Mouse (Mus musculus) layer of hippocampus, adult 9-10 months (tissue): ENCODE data around the gene Fyn.

Source experiments
- DNase-seq: peaks from one replicate; pipeline ENCODE4 v3.0.0; 2022; ENCODE audit warnings: low spot score

Fyn gene

GRCm38 (mm10) chr10:39566901-39567300, 198.2 kb downstream of the Fyn start:
- DNase-seq, result no peak

GRCm38 (mm10) chr10:39568991-39569390, 200.3 kb downstream of the Fyn start:
- no peak for DNase-seq

GRCm38 (mm10) chr10:39571011-39571410, 202.4 kb downstream of the Fyn start:
- no peak for DNase-seq

GRCm38 (mm10) chr10:39572050-39572671, 203.5 kb downstream of the Fyn start:
- DNase-seq, result no peak

- no peak for DNase-seq
These were observed 204.0 kb downstream of the Fyn start for GRCm38 (mm10) chr10:39572672-39573051.

GRCm38 (mm10) chr10:39576466-39576865, 207.8 kb downstream of the Fyn start:
- no peak for DNase-seq

- DNase-seq, result no peak
These were observed 211.8 kb downstream of the Fyn start for GRCm38 (mm10) chr10:39580477-39580876.

- DNase-seq, result no peak
These were observed 213.7 kb downstream of the Fyn start for GRCm38 (mm10) chr10:39582385-39582784.

- no peak for DNase-seq
These were observed 215.1 kb downstream of the Fyn start for GRCm38 (mm10) chr10:39583718-39584117.

- no peak for DNase-seq
These were observed 218.8 kb downstream of the Fyn start for GRCm38 (mm10) chr10:39587290-39587925.

GRCm38 (mm10) chr10:39587973-39588746, 219.5 kb downstream of the Fyn start:
- DNase-seq, result no peak

- DNase-seq, result no peak
These were observed 221.3 kb downstream of the Fyn start for GRCm38 (mm10) chr10:39589765-39590546.

GRCm38 (mm10) chr10:39590629-39591028, 222.0 kb downstream of the Fyn start:
- no peak for DNase-seq

- DNase-seq, result no peak
These were observed 223.8 kb downstream of the Fyn start for GRCm38 (mm10) chr10:39592501-39592900.

- DNase-seq, result no peak
These were observed 226.1 kb downstream of the Fyn start for GRCm38 (mm10) chr10:39594716-39595115.

GRCm38 (mm10) chr10:39595862-39596261, 227.2 kb downstream of the Fyn start:
- no peak for DNase-seq

- DNase-seq, result no peak
These were observed 228.6 kb downstream of the Fyn start for GRCm38 (mm10) chr10:39597116-39597791.

GRCm38 (mm10) chr10:39597792-39598183, 229.1 kb downstream of the Fyn start:
- no peak for DNase-seq

GRCm38 (mm10) chr10:39599601-39600000, 230.9 kb downstream of the Fyn start:
- DNase-seq, result no peak

- DNase-seq, result no peak
These were observed 231.5 kb downstream of the Fyn start for GRCm38 (mm10) chr10:39600115-39600514.

- no peak for DNase-seq
These were observed 232.4 kb downstream of the Fyn start for GRCm38 (mm10) chr10:39601068-39601467.

- DNase-seq, result no peak
These were observed 237.8 kb downstream of the Fyn start for GRCm38 (mm10) chr10:39606434-39606833.
